Mouse (Mus musculus) midbrain, embryonic 15.5 days (tissue): ENCODE data around the gene Trir. TPM values are rescaled to one million over a fixed set of nuclear protein-coding genes. Genes with fewer than 3 reads are reported as not detected.

Experiments used
- ATAC-seq: fragments of 200-750 bp; cut with Nextera tagmentation; replicated peaks from 2 replicates; pipeline ENCODE4 v1.8.0; 2017; ENCODE audit warnings: moderate TSS enrichment
- H3K27ac ChIP-seq: fragments of 300-500 bp; sonication (generic); 2 replicates; pipeline ENCODE4 v1.5.1; 2015; ENCODE audit warnings: mild to moderate bottlenecking, inconsistent platforms
- H3K27me3 ChIP-seq: fragments of 300-500 bp; sonication (generic); replicated peaks from 2 replicates; pipeline ENCODE4 v1.6.1; 2015; ENCODE audit warnings: inconsistent platforms
- H3K36me3 ChIP-seq: fragments of 300-500 bp; sonication (generic); replicated peaks from 2 replicates; pipeline ENCODE4 v1.6.1; 2015; ENCODE audit warnings: inconsistent platforms
- H3K4me1 ChIP-seq: fragments of 300-500 bp; sonication (generic); 2 replicates; pipeline ENCODE4 v1.6.1; 2015; ENCODE audit warnings: inconsistent platforms
- H3K4me2 ChIP-seq: fragments of 300-500 bp; sonication (generic); 2 replicates; pipeline ENCODE4 v1.6.1; 2015; ENCODE audit warnings: inconsistent platforms, mild to moderate bottlenecking, moderate library complexity
- H3K4me3 ChIP-seq: fragments of 300-500 bp; sonication (generic); 2 replicates; pipeline ENCODE4 v1.5.1; 2015; ENCODE audit warnings: mild to moderate bottlenecking, inconsistent platforms
- H3K9ac ChIP-seq: fragments of 300-500 bp; sonication (generic); 2 replicates; pipeline ENCODE4 v1.6.1; 2015; ENCODE audit warnings: mild to moderate bottlenecking, inconsistent platforms
- H3K9me3 ChIP-seq: fragments of 300-500 bp; sonication (generic); 2 replicates; pipeline ENCODE4 v1.6.1; 2016; ENCODE audit warnings: inconsistent platforms
- WGBS: fragments of 180-500 bp; shearing (Covaris S2); methylation state at CpG from one replicate; pipeline ENCODE4 v1.1.7; 2015; ENCODE audit warnings: mixed read lengths; 5-methylcytosine and 5-hydroxymethylcytosine counted together
- polyA plus RNA-seq: library from polyadenylated mRNA; unstranded; fragments of >200 nt; fragmentation: Nextera tagmentation; extraction: Ambion mirVana; gene quantifications from 2 replicates; pipeline ENCODE4 v1.2.1, GENCODE M21; 2015

Gene Trir
- polyA plus RNA-seq, 1 experiment from 2014 or later: 124 TPM

GRCm38 (mm10) chr8:84985684-84986378 lies 40.8 kb upstream of the Trir start:
- ATAC-seq: peak; percentile 53
- H3K27ac ChIP-seq: peak overlapping the region; percentile 82
- WGBS: under 1% methylated on average over 53 of the region's 53 CpGs
- H3K27me3 ChIP-seq: peaks cover 30% of the 10 kb centered on the region
- no peaks in the 10 kb centered on the region for H3K36me3 ChIP-seq
- peak overlapping the region; percentile 49 for H3K9ac ChIP-seq
- H3K4me1 ChIP-seq: peaks cover 39% of the 10 kb centered on the region
- no peaks in the 10 kb centered on the region for H3K9me3 ChIP-seq
- peak overlapping the region; percentile 98 for H3K4me2 ChIP-seq
- H3K4me3 ChIP-seq: peak overlapping the region; percentile 55

GRCm38 (mm10) chr8:84986379-84986945 lies 40.2 kb upstream of the Trir start:
- Histone ChIP-seq H3K27me3 (peaks cover 30% of the 10 kb centered on the region), H3K36me3 (no peaks in the 10 kb centered on the region), H3K4me2 (peak overlapping the region; percentile 98), H3K4me1 (peaks cover 41% of the 10 kb centered on the region), H3K4me3 (peak overlapping the region; percentile 55), H3K9me3 (no peaks in the 10 kb centered on the region), H3K9ac (peak overlapping the region; percentile 49; the same call in 1 of the 2 replicates), H3K27ac (peak overlapping the region; percentile 82)
- no peak; the same call in 1 of the 2 replicates for ATAC-seq
- WGBS: 36% methylated on average over 8 of the region's 8 CpGs

GRCm38 (mm10) chr8:84987388-84987787 lies 39.2 kb upstream of the Trir start:
- no peak overlapping the region for H3K27ac ChIP-seq
- H3K4me2 ChIP-seq: no peak overlapping the region
- no peaks in the 10 kb centered on the region for H3K36me3 ChIP-seq
- H3K4me1 ChIP-seq: peaks cover 43% of the 10 kb centered on the region
- peaks cover 25% of the 10 kb centered on the region; the same call in 1 of the 2 replicates for H3K27me3 ChIP-seq
- WGBS: 83% methylated on average over 5 of the region's 5 CpGs
- no peaks in the 10 kb centered on the region for H3K9me3 ChIP-seq
- H3K4me3 ChIP-seq: no peak overlapping the region
- no peak for ATAC-seq
- H3K9ac ChIP-seq: no peak overlapping the region

GRCm38 (mm10) chr8:84987903-84988302 lies 38.7 kb upstream of the Trir start:
- H3K36me3 ChIP-seq: no peaks in the 10 kb centered on the region
- H3K4me3 ChIP-seq: no peak overlapping the region
- H3K4me1 ChIP-seq: peaks cover 43% of the 10 kb centered on the region
- H3K9me3 ChIP-seq: no peaks in the 10 kb centered on the region
- no peak for ATAC-seq
- H3K27ac ChIP-seq: no peak overlapping the region
- WGBS: 78% methylated on average over 2 of the region's 2 CpGs
- H3K9ac ChIP-seq: no peak overlapping the region
- H3K27me3 ChIP-seq: peaks cover 25% of the 10 kb centered on the region; the same call in 1 of the 2 replicates
- H3K4me2 ChIP-seq: no peak overlapping the region

GRCm38 (mm10) chr8:84989311-84989731 lies 37.3 kb upstream of the Trir start:
- Histone ChIP-seq H3K4me3 (peak overlapping the region; percentile 54), H3K4me1 (peaks cover 42% of the 10 kb centered on the region), H3K9me3 (no peaks in the 10 kb centered on the region), H3K27me3 (peaks cover 21% of the 10 kb centered on the region; the same call in 1 of the 2 replicates), H3K36me3 (no peaks in the 10 kb centered on the region), H3K27ac (no peak overlapping the region), H3K4me2 (peak overlapping the region; percentile 70), H3K9ac (0 out of 2 replicates have a peak overlapping the region, but pooled peaks have one; percentile 54)
- ATAC-seq: no peak
- WGBS: 12% methylated on average over 15 of the region's 15 CpGs

GRCm38 (mm10) chr8:84989810-84990209 lies 36.8 kb upstream of the Trir start:
- Histone ChIP-seq H3K9me3 (no peaks in the 10 kb centered on the region), H3K36me3 (no peaks in the 10 kb centered on the region), H3K4me2 (peak overlapping the region; percentile 70), H3K27ac (peak overlapping the region; percentile 72), H3K9ac (peak overlapping the region; percentile 54), H3K4me3 (peak overlapping the region; percentile 54), H3K27me3 (peaks cover 20% of the 10 kb centered on the region), H3K4me1 (peaks cover 37% of the 10 kb centered on the region)
- under 1% methylated on average over 15 of the region's 15 CpGs for WGBS
- peak; percentile 43 for ATAC-seq

GRCm38 (mm10) chr8:84990349-84990748 lies 36.3 kb upstream of the Trir start, which contains the start of gene Hook2:
Gene Hook2 (plus strand): TSS chr8:84990603.
- ATAC-seq: peak; percentile 90
- peak within 1 kb of the TSS; percentile 54 for H3K4me3 ChIP-seq
- H3K27me3 ChIP-seq: peaks cover 25% of the 10 kb centered on the region
- H3K4me2 ChIP-seq: peak within 1 kb of the TSS; percentile 70
- H3K4me1 ChIP-seq: peaks cover 31% of the 10 kb centered on the region
- WGBS: under 1% methylated on average over 28 of the region's 28 CpGs
- no peaks in the 10 kb centered on the region for H3K9me3 ChIP-seq
- H3K36me3 ChIP-seq: no peaks in the 10 kb centered on the region
- peak within 1 kb of the TSS; percentile 72 for H3K27ac ChIP-seq
- peak within 1 kb of the TSS; percentile 58 for H3K9ac ChIP-seq

GRCm38 (mm10) chr8:84990836-84991235 lies 35.8 kb upstream of the Trir start:
- H3K9me3 ChIP-seq: no peaks in the 10 kb centered on the region

GRCm38 (mm10) chr8:84994375-84994774 lies 32.2 kb upstream of the Trir start:
- H3K27me3 ChIP-seq: peaks cover 17% of the 10 kb centered on the region
- peaks cover 27% of the 10 kb centered on the region for H3K4me1 ChIP-seq
- no peak overlapping the region for H3K27ac ChIP-seq
- no peak for ATAC-seq
- H3K36me3 ChIP-seq: no peaks in the 10 kb centered on the region
- no peaks in the 10 kb centered on the region for H3K9me3 ChIP-seq
- H3K4me3 ChIP-seq: no peak overlapping the region
- 95% methylated on average over 9 of the region's 9 CpGs for WGBS
- no peak overlapping the region for H3K9ac ChIP-seq
- no peak overlapping the region for H3K4me2 ChIP-seq

More at GRCm38 (mm10) chr8:84990836-84991235, 35.8 kb upstream of the Trir start:
- peak; percentile 60 for ATAC-seq
- Histone ChIP-seq H3K27ac (peak overlapping the region; percentile 72), H3K4me2 (peak overlapping the region; percentile 70), H3K27me3 (peaks cover 29% of the 10 kb centered on the region), H3K36me3 (no peaks in the 10 kb centered on the region), H3K4me1 (peaks cover 30% of the 10 kb centered on the region), H3K4me3 (peak overlapping the region; percentile 54), H3K9ac (peak overlapping the region; percentile 58)
- 3% methylated on average over 15 of the region's 15 CpGs for WGBS

- 0 out of 2 replicates have a peak overlapping the region, but pooled peaks have one; percentile 14 for H3K4me2 ChIP-seq
- 27% methylated on average over 25 of the region's 25 CpGs for WGBS
- no peak for ATAC-seq
- H3K9ac ChIP-seq: no peak overlapping the region
- H3K27me3 ChIP-seq: peaks cover 17% of the 10 kb centered on the region
- no peaks in the 10 kb centered on the region for H3K36me3 ChIP-seq
- H3K4me1 ChIP-seq: peaks cover 20% of the 10 kb centered on the region
- no peaks in the 10 kb centered on the region for H3K9me3 ChIP-seq
- H3K4me3 ChIP-seq: no peak overlapping the region
- H3K27ac ChIP-seq: no peak overlapping the region
These were observed 30.9 kb upstream of the Trir start for GRCm38 (mm10) chr8:84995680-84996079.

GRCm38 (mm10) chr8:84996978-84997377 lies 29.6 kb upstream of the Trir start:
- peaks cover 11% of the 10 kb centered on the region; the same call in 1 of the 2 replicates for H3K4me1 ChIP-seq
- H3K9me3 ChIP-seq: no peaks in the 10 kb centered on the region
- no peak overlapping the region for H3K9ac ChIP-seq
- no peak for ATAC-seq
- H3K4me2 ChIP-seq: no peak overlapping the region
- no peak overlapping the region for H3K27ac ChIP-seq
- H3K36me3 ChIP-seq: no peaks in the 10 kb centered on the region
- WGBS: 82% methylated on average over 5 of the region's 5 CpGs
- H3K4me3 ChIP-seq: no peak overlapping the region
- peaks cover 17% of the 10 kb centered on the region for H3K27me3 ChIP-seq

GRCm38 (mm10) chr8:84997649-84998295 lies 28.9 kb upstream of the Trir start:
- peaks cover 1% of the 10 kb centered on the region; the same call in 1 of the 2 replicates for H3K36me3 ChIP-seq
- H3K27ac ChIP-seq: no peak overlapping the region
- peak; percentile 77 for ATAC-seq
- H3K9me3 ChIP-seq: no peaks in the 10 kb centered on the region
- peaks cover 17% of the 10 kb centered on the region for H3K27me3 ChIP-seq
- WGBS: 4% methylated on average over 19 of the region's 19 CpGs
- peaks cover 11% of the 10 kb centered on the region; the same call in 1 of the 2 replicates for H3K4me1 ChIP-seq
- peak overlapping the region; percentile 9; the same call in 1 of the 2 replicates for H3K4me3 ChIP-seq
- no peak overlapping the region for H3K9ac ChIP-seq
- peak overlapping the region; percentile 31 for H3K4me2 ChIP-seq
